Mouse (Mus musculus): Measurements from ENCODE around the gene Rab3b. TPM values are rescaled to one million over a fixed set of nuclear protein-coding genes. Genes with fewer than 3 reads are reported as not detected.

Gene Rab3b
- polyA plus RNA-seq, 1 experiment from 2014 or later = 3.2 TPM

- no peaks in the 10 kb centered on the region for H3K27me3 ChIP-seq (replicated peaks; ENCODE audit: insufficient read depth, low read length)
- ATAC-seq (no peak), DNase-seq (ENCODE audit: low spot score) (no peak)
- no peak overlapping the region for H3K4me2 ChIP-seq (replicated peaks; ENCODE audit: low read depth, low read length)
- no peaks in the 10 kb centered on the region for H3K9me3 ChIP-seq (ENCODE audit: low read length)
- no peak overlapping the region for H3K9ac ChIP-seq (replicated peaks; ENCODE audit: low read depth)
- no peak overlapping the region for H3K27ac ChIP-seq (ENCODE audit: low read length)
- H3K4me3 ChIP-seq (ENCODE audit: low read depth, low read length) = no peak overlapping the region
- 74% methylated on average over 3 of the region's 3 CpGs for WGBS
- TF ChIP-seq CTCF (IDR thresholded peaks at IDR 0.05) (no peak), EP300 (IDR thresholded peaks at IDR 0.05) (no peak)
- no peaks in the 10 kb centered on the region for H3K36me3 ChIP-seq (ENCODE audit: insufficient read depth, low read length)
- H3K4me1 ChIP-seq (ENCODE audit: insufficient read depth, low read depth, low read length) = no peaks in the 10 kb centered on the region
Observed at GRCm38 (mm10) chr4:108959696-108960095, 80.8 kb downstream of the Rab3b start.

- H3K4me2 ChIP-seq (replicated peaks; ENCODE audit: low read depth, low read length) = no peak overlapping the region
Observed at GRCm38 (mm10) chr4:108960619-108961460, 82.0 kb downstream of the Rab3b start.

GRCm38 (mm10) chr4:108963017-108963416 is 84.2 kb downstream of the Rab3b start:
- Histone ChIP-seq H3K9ac (replicated peaks; ENCODE audit: low read depth) (no peak overlapping the region), H3K9me3 (ENCODE audit: low read length) (no peaks in the 10 kb centered on the region), H3K4me2 (replicated peaks; ENCODE audit: low read depth, low read length) (no peak overlapping the region), H3K27me3 (replicated peaks; ENCODE audit: insufficient read depth, low read length) (no peaks in the 10 kb centered on the region), H3K27ac (ENCODE audit: low read length) (no peak overlapping the region), H3K36me3 (ENCODE audit: insufficient read depth, low read length) (no peaks in the 10 kb centered on the region), H3K4me3 (ENCODE audit: low read depth, low read length) (no peak overlapping the region), H3K4me1 (ENCODE audit: insufficient read depth, low read depth, low read length) (no peaks in the 10 kb centered on the region)
- DNase-seq (ENCODE audit: low spot score) (no peak), ATAC-seq (no peak)
- no peak for TF ChIP-seq CTCF (IDR thresholded peaks at IDR 0.05)
- no peak for TF ChIP-seq EP300 (IDR thresholded peaks at IDR 0.05)
- WGBS = 86% methylated on average over 6 of the region's 6 CpGs

More at GRCm38 (mm10) chr4:108960619-108961460, 82.0 kb downstream of the Rab3b start:
- DNase-seq (ENCODE audit: low spot score) = no peak
- Histone ChIP-seq H3K27me3 (replicated peaks; ENCODE audit: insufficient read depth, low read length) (no peaks in the 10 kb centered on the region), H3K36me3 (ENCODE audit: insufficient read depth, low read length) (no peaks in the 10 kb centered on the region), H3K4me3 (ENCODE audit: low read depth, low read length) (no peak overlapping the region), H3K27ac (ENCODE audit: low read length) (no peak overlapping the region), H3K9ac (replicated peaks; ENCODE audit: low read depth) (no peak overlapping the region), H3K4me1 (ENCODE audit: insufficient read depth, low read depth, low read length) (no peaks in the 10 kb centered on the region), H3K9me3 (ENCODE audit: low read length) (no peaks in the 10 kb centered on the region)
- no peak for TF ChIP-seq CTCF (IDR thresholded peaks at IDR 0.05)
- TF ChIP-seq EP300 (IDR thresholded peaks at IDR 0.05) = no peak
- WGBS = 82% methylated on average over 4 of the region's 4 CpGs
- no peak for ATAC-seq

- no peak for TF ChIP-seq EP300 (IDR thresholded peaks at IDR 0.05)
- no peaks in the 10 kb centered on the region for H3K9me3 ChIP-seq (ENCODE audit: low read length)
- H3K4me1 ChIP-seq (ENCODE audit: insufficient read depth, low read depth, low read length) = no peaks in the 10 kb centered on the region
- no peak for ATAC-seq
- H3K27ac ChIP-seq (ENCODE audit: low read length) = no peak overlapping the region
- no peak overlapping the region for H3K4me3 ChIP-seq (ENCODE audit: low read depth, low read length)
- no peaks in the 10 kb centered on the region for H3K36me3 ChIP-seq (ENCODE audit: insufficient read depth, low read length)
- no peak overlapping the region for H3K9ac ChIP-seq (replicated peaks; ENCODE audit: low read depth)
- no peaks in the 10 kb centered on the region for H3K27me3 ChIP-seq (replicated peaks; ENCODE audit: insufficient read depth, low read length)
- DNase-seq (ENCODE audit: low spot score) = no peak
- 44% methylated on average over 3 of the region's 3 CpGs for WGBS
- H3K4me2 ChIP-seq (replicated peaks; ENCODE audit: low read depth, low read length) = no peak overlapping the region
Observed at GRCm38 (mm10) chr4:108969517-108969916, 90.7 kb downstream of the Rab3b start.

- H3K4me3 ChIP-seq (ENCODE audit: low read depth, low read length) = no peak overlapping the region
- H3K27me3 ChIP-seq (replicated peaks; ENCODE audit: insufficient read depth, low read length) = no peaks in the 10 kb centered on the region
- 60% methylated on average over 5 of the region's 5 CpGs for WGBS
- H3K9me3 ChIP-seq (ENCODE audit: low read length) = no peaks in the 10 kb centered on the region
- no peaks in the 10 kb centered on the region for H3K4me1 ChIP-seq (ENCODE audit: insufficient read depth, low read depth, low read length)
- ATAC-seq (0 out of 2 replicates have a peak, but pooled peaks have one; percentile 19), DNase-seq (ENCODE audit: low spot score) (peak; percentile 36)
- no peak for TF ChIP-seq CTCF (IDR thresholded peaks at IDR 0.05)
- no peak for TF ChIP-seq EP300 (IDR thresholded peaks at IDR 0.05)
- no peak overlapping the region for H3K27ac ChIP-seq (ENCODE audit: low read length)
- no peaks in the 10 kb centered on the region for H3K36me3 ChIP-seq (ENCODE audit: insufficient read depth, low read length)
- H3K4me2 ChIP-seq (replicated peaks; ENCODE audit: low read depth, low read length) = no peak overlapping the region
- H3K9ac ChIP-seq (replicated peaks; ENCODE audit: low read depth) = no peak overlapping the region
Observed at GRCm38 (mm10) chr4:108971054-108971453, 92.2 kb downstream of the Rab3b start.

- no peak overlapping the region for H3K27ac ChIP-seq (ENCODE audit: low read length)
- no peaks in the 10 kb centered on the region for H3K27me3 ChIP-seq (replicated peaks; ENCODE audit: insufficient read depth, low read length)
- no peaks in the 10 kb centered on the region for H3K9me3 ChIP-seq (ENCODE audit: low read length)
- no peaks in the 10 kb centered on the region for H3K36me3 ChIP-seq (ENCODE audit: insufficient read depth, low read length)
- H3K4me2 ChIP-seq (replicated peaks; ENCODE audit: low read depth, low read length) = no peak overlapping the region
- 46% methylated on average over 6 of the region's 6 CpGs for WGBS
- peak; percentile 88 for TF ChIP-seq CTCF (IDR thresholded peaks at IDR 0.05)
- TF ChIP-seq EP300 (IDR thresholded peaks at IDR 0.05) = no peak
- no peak overlapping the region for H3K4me3 ChIP-seq (ENCODE audit: low read depth, low read length)
- no peaks in the 10 kb centered on the region for H3K4me1 ChIP-seq (ENCODE audit: insufficient read depth, low read depth, low read length)
- no peak overlapping the region for H3K9ac ChIP-seq (replicated peaks; ENCODE audit: low read depth)
- no peak for ATAC-seq
- peak; percentile 78 for DNase-seq (ENCODE audit: low spot score)
Observed at GRCm38 (mm10) chr4:108976458-108977071, 97.7 kb downstream of the Rab3b start.
